Mouse (Mus musculus) liver, embryonic 14.5 days (tissue): Measurements from ENCODE around the gene Calr4.

Experiments
- CTCF ChIP-seq: IDR thresholded peaks from 2 replicates; pipeline ENCODE4 v1.5.1; 2016; ENCODE audit warnings: antibody characterized with exemption, low read depth, control low read depth
- EP300 ChIP-seq: IDR thresholded peaks from 2 replicates; pipeline ENCODE4 v1.6.1; 2016; ENCODE audit warnings: antibody characterized with exemption, low read depth

DNA sequence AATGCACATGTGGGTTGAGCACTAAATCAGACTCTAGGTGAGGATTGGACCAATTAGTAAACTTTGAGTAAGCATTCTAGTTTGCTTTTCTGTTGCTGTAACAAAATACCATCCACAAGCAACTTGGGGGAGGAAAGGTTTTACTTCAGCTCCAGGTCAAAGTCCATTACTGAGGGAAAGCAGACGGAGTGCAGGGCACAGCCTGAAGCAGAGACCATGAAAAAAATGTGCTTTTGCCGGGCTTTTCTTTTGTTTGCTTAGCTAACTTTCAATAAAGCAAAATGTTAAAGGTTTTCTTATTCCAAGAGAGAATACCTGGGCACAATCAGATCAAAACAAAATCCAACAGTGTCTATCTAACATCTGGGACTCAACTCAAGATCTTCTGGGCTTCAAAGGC lies 32.5 kb downstream of the Calr4 start:
- TF ChIP-seq CTCF: no peak
- TF ChIP-seq EP300: no peak
